Mouse (Mus musculus) megakaryocyte, embryonic 14.5 days (primary cell): ENCODE measurements around the gene Gm973.

Experiments used
- FLI1 ChIP-seq: IDR thresholded peaks from 2 replicates; pipeline ENCODE4 v1.6.1; 2012; ENCODE audit warnings: low read length, inconsistent platforms, mixed read lengths
- GATA1 ChIP-seq: IDR thresholded peaks from 3 replicates; pipeline ENCODE4 v1.6.1; 2012; ENCODE audit warnings: mixed read lengths, low read length, inconsistent platforms, borderline replicate concordance

DNA sequence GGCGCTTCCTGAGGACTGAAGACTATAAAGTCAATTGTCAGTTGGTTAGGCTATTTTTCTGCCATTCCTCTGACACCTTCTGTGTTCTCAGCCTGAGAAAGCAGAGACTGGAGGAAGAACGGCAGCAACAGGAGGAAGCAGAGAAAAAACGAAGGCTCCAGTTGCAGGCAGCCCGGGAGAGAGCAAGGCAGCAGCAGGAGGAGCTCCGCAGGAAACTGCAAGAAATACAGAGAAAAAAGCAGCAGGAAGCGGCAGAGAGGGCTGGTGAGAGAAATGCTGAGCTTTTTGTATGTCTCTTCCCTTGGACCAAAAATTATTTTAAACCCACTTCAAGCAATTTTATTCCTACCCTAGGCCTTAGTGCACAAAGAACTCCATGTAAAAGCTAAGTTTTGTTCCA is 117.0 kb downstream of the Gm973 start:
- TF ChIP-seq GATA1: no peak
- no peak for TF ChIP-seq FLI1
